Mouse (Mus musculus) c-Kit-negative CD71-positive TER-119-positive erythroid progenitor cells, embryonic 14.5 days (primary cell): ENCODE measurements around the gene Txnrd2.

Source experiments
- DNase-seq: peaks from one replicate; pipeline ENCODE4 v3.0.0-alpha.2; 2013; ENCODE audit warnings: low read depth, low spot score

The Txnrd2 gene

DNA sequence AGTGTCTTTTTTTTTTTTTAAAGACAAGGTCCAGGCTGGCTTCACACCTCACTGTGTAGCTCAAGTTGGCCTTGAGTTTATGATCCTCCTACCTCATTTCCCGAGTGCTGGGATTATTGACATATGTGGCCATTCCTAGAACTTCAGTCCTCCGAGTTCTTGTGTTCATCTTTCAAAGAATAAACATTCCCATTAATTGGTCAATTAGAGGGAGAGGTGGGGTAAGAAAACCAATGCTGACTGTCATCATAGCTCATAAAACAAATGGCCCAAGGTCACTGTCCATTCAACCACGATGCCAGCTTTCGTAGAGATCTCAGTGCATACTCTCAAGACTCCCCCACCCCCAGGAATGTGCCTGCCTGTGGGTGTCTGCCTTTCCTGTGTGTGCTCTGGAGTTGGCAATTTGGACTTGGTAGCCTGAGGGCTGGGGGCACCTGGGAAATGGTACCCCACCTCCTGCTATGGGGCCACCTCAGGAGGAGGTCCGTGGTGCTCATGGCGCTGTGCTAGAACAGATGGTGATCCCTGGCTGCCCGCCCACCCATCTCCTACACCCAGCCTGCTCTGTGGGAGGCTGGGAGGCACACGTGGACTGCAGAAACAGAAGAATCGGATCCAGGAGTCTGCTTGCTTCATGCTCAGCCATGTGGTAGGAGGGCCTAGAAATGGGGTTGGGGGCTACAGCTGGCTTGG lies 25.4 kb downstream of the Txnrd2 start:
- DNase-seq, result no peak

DNA sequence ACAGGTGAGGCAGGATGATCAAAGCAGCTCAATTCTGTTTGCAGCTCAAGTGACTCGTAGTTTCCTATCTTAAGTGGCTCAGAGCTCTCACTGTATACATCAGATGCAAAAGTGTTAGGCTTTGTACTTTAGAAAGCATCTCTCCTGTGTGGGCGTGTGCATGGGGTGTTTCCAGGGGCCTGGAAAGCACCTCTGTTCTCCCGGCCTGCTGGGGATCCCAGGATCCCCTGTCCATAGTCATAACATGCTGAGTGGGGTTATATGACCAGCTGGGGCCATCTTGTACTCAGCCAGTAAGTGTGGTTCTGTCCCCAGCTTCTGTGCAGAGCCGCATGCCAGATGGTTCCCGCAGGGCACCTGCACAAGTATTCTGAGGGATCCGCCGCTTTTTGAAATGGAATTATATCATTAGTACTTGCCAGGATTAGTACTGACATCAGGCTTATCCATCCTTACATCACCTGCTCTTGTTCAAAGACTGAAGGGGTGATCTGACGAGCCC lies 26.2 kb downstream of the Txnrd2 start:
- no peak for DNase-seq

DNA sequence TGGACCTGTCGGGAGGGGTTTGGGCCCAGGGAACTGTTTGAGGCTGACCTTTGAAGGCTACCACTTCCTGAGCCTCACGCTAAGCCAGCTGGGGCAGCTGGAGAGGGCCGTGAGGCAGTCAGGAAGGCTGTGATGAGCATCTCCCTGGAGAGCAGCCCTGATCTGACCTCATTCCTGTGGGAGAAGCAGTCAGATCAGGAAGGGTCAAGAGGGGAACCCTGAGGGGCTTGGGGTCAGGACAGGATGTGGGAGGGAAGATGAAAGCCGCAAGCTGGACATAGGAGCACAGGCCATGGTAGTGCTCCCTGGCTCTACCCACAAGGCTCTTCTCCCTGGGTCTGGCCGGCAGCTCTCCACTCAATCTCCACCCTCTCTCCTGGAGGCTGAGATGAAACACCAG lies 27.7 kb downstream of the Txnrd2 start:
- no peak for DNase-seq

DNA sequence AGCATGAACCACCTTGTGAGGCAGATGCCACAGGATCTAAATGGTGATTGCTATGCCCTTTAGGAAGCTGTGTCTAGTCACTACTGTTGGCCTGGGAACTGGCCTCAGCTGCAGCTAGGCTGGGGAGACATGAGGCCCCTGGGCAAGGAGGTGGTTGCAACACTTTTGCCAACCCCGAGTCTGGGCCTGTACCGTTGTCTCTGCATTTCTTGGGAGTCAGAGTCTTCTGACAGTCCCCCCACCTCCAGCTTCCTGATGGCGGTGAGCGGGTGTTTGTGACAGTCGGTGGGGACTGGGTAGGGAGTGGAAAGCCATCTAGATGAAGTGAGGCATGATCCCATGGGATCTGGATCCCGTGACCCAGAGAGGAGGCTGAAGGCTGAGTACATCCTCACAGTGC lies 29.2 kb downstream of the Txnrd2 start:
- no peak for DNase-seq

DNA sequence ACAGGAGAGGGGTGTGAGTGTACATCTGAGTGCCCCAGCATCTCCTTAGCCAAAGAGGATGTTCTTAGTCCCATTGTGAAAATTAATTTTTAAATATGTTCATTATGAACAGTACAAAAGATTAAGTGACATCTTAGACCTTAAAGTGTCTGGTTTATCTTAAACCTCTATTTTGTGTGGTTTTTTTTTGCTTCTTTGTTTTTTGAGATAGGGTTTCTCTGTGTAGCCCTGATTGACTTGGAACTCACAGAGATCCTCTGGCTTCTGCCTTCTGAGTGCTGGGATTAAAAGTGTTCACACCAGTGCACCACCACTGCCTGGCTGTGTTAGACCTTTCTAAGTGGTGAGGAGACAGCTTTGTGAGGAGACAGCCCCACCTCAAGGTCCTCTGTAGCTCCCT lies 32.5 kb downstream of the Txnrd2 start:
- no peak for DNase-seq

DNA sequence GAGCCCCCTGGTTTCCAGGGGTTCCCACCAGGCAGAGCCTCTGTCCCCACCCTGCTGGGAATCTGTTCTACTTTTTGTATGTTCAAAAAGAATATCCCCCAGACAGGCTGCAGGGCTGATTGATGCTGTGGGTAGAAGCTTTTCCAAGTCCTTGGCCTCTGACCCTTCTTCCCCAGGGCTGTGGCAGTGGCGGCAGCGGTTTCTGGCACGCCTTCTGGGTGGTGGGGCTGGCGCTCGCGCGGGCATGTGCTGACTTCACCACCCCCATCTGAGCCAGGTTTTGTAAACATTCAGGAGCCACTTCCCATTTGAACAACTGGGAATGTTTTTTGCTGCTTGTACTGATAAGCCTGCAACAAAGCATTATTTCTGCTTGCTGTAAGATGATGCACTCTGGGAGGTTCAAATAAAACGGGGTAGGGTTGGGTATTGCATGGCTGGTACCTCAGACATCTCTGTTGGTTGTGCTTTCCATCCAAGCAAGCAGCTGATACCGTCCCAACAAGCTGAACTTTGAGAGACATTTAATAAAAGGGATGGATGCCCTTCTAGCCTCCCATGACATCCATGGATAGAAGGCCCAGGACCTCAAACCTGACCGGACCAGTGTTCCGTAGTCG lies 33.3 kb downstream of the Txnrd2 start:
- no peak for DNase-seq

DNA sequence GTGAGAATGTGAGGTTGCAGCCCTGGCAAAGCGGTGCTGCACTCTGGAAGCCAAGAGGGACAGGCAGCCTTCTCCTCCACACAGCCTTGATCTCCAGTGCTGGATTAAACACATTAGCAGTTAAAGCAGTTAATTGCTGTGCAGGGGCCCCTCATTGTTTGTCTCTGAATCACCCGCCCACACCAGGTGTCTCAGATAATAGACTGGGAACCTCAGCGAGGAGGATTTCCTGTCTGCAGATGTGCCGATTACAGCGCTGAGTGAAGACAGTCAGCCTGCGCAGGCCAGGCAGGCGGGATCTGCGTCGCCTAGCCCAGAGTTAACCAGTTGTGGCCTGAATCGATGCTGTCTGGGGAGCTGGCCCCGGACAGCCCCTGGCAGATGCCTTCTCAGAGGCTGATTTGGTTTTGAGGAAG lies 33.8 kb downstream of the Txnrd2 start:
- DNase-seq, result no peak

DNA sequence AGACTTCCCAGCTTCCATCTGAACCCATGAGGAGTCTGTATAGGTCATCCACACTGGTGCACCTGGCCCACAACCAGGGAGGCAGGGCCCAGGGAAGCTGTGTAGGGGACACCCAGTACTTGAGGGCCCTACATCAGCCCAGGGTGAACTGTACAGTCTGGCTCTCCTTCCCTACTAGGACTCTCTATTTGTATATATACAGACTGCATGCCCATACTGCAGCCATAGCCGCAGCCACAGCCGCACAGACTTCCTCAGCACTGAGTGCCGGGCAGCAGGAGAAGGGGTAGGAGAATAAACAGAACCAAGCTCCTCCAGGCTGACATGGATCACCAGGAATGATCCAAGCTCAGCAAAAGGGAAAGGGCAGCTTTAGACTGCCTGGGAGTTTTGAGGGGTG lies 34.6 kb downstream of the Txnrd2 start:
- DNase-seq, result no peak

DNA sequence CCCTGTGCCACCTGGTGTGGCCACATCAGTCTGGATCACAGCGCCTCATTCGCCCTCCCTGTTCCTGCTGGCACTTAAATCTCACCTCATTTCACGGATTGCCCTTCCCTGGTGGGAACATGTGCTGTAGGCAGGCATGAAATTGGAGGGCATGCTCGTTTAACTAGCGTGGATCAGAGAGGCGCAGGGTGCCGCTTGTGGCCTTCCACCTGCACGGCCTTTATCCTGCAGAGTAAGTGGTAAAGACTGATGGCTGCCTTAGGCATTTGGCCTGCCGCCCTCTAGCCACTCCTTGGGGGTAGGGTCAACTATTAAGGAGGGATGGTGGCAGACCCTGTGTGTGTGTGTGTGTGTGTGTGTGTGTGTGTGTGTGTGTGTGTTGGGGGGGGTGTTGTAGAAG lies 35.8 kb downstream of the Txnrd2 start:
- DNase-seq, result no peak

DNA sequence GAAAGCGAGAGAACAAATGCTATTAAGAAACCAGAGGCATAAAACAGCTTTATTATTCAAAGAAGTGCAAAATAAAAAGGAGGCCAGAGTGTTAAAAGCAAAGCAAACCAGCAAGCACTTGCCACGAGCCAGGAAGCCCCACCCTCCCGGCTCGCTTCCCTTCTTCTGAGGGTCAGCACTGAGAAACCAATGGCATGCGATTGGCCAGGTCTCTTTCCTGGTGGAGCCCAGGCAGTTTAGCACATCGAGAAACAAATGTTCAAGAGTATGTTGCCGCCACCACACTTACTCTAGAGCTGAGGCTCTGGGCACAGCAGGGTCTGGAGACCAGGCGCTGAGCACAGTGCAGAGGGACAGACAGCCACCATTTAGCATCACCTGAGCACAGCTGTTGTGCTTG lies 36.4 kb downstream of the Txnrd2 start:
- DNase-seq, result no peak

DNA sequence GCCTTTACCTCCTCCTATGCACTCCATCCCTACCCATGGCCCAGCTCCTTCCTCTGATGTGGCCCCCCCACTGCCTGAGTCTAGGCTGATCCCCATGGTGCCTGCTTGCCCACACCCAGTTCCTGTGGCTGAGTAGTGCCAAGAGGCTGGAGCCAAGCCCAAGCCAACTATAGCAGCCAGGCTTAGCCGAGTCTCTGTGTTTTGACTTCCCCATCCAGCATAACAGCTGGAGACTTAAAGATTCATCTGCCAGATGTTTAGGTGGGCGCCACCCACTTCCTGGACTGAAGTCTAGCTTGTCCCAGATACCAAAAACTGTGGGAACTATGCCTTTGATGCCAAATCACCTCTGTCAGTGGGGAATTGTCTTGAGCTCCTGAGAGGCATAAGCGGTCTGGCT lies 38.1 kb downstream of the Txnrd2 start:
- no peak for DNase-seq

DNA sequence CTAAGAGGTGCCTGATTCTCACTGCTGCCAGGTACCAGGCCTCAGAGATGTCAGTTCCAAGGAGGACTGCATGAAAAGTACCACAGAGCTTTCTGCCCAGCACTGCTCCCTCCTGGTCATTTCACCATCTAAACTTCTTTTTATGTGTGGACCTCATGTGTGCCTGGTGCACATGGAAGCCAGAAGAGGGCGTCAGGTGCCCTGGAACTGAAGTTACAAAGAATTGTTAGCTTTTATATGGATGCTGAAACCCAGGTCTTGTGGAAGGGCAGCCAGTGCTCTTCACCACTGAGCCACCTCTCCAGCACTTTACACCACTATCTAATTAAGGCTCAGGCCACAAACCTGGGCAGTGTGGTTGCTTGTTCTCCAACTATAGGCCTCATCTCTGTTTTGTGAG lies 44.6 kb downstream of the Txnrd2 start:
- DNase-seq, result no peak

DNA sequence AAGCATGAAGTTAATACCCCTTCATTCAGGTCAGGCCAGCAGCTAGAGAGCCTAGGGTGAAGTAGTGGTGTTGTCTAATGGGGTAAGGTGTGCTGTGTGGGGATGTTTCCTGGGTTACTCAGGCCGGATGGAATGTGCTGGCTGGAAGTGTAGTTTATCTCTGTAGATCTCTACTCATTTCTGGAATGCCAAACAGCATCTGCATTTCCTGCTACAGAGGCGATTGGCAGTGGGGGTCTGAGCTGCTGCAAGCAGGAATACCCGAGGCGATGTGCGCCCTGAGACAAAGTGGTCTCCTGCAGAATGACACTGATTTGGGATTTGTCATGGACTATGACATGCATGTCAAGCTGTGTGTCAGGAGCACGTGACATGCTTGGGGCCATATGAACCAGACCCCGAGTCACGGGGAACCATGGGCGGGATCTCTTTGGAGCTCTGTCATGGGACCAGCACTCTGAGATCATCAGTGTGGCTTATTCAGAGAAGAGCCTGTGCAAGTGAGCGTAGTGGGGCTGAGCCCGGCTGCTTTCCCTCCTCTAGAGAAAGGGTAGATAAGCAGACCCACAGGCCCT lies 45.3 kb downstream of the Txnrd2 start:
- DNase-seq, result no peak

DNA sequence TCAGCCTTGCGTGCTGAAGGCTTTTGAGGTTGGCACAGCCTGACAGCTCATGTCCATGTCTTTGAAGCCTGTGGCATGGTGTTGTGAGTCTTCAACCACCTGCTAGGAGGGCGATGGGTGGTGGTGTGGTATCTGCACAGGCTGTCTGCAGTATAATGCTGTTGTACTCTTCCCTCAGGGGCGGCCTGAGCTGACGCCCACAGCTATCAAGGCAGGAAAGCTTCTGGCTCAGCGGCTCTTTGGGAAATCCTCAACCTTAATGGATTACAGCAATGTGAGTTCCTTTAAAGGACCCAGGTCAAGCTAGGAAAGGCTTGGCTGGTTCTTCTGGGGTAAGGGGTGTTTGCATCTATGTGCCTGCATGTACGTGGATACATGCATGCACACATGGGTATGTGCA lies 45.8 kb downstream of the Txnrd2 start:
- DNase-seq, result no peak

DNA sequence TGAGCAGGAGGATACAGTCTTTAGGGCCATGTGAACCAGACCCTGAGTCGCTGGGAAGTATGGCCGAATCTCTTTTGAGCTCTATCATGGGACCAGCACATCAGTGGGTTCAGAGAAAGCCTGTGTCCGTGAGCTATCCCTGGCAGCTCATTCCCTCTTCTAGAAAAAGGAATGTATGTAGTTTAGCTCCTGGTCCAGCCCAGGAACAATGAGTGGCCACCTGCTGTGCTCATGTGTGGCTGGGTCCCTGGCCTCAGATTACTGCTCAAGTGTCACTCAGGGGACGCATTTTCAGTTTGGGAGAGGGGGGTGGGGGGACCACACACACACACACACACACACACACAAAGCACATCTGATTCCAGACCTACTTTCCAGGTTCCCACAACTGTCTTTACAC lies 46.2 kb downstream of the Txnrd2 start:
- DNase-seq, result no peak

DNA sequence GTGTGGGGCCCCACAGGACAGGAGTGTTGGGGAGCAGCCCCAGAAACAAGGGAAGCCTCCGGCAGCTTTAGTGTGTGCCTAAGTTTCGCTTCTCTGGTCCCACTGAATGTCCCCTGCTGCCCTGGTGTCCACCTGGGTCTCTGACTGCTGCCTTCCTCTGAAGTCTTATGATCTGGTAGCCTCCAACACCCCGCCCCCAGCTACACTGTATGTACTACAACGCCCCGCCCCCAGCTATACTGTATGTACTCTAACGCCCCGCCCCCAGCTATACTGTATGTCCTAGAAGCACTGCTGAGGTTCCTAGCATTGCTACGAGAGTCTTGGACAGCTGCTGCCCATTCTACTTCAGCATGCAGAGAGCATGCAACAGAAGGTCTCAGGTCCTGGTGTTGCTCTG lies 46.8 kb downstream of the Txnrd2 start:
- DNase-seq, result no peak

DNA sequence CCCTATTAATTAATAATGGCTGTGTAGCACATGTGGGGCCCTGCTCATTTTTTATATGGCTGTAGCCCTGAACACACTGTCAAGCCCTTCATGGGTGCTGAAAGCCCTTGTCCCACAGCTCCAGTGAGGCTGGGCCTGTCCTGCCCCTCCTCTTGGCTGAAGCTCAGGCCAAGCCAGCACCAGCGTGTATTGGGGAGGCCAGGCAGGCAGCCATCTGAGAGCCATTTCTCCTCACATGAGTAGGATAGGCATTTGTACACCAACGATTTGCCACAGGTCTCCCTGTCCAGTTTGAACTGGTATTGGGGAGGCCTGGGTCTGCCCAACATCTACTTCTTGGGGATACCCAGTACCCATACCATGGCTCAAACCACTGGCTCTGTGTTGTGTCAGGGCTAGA lies 47.8 kb downstream of the Txnrd2 start:
- no peak for DNase-seq

DNA sequence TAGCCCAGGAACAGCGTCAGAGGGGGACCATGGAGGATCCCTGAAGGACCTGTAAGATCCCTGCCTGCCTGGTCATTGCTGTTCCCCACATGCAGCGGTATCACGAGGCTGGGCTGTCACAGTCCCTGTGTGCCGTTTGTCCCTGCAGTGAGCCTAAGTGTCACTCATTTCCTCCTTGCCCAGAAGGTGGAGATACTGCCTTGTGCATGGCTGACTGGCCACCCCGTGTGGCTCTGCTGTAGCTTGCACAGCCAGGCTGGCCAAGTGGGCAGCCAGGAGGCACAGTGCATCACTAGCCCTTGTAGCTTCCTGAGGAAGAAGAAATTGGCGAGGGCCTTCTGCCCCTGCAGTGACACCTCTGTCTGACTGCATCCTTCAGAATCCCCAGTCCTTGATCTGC lies 51.8 kb downstream of the Txnrd2 start:
- DNase-seq, result no peak

DNA sequence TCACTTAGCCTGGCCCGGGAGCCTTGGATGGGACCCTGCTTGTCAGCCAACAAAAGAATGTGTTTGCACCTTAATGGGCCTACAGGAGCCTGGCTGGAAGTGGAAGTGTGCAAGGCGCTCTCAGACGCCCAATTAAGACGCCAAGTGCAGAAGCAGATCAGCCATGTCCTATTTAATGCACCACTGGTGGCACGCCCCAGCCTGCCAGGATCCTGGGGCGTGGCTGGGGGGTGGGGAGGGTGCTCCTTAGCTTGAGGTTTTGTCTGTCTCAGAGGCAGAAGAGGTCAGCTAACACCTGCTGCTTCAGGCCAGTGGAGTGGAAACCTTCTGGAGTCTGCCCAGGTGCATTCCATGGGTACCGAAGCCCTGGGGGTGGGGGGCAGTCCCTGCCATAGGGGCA lies 53.5 kb downstream of the Txnrd2 start:
- DNase-seq, result no peak

DNA sequence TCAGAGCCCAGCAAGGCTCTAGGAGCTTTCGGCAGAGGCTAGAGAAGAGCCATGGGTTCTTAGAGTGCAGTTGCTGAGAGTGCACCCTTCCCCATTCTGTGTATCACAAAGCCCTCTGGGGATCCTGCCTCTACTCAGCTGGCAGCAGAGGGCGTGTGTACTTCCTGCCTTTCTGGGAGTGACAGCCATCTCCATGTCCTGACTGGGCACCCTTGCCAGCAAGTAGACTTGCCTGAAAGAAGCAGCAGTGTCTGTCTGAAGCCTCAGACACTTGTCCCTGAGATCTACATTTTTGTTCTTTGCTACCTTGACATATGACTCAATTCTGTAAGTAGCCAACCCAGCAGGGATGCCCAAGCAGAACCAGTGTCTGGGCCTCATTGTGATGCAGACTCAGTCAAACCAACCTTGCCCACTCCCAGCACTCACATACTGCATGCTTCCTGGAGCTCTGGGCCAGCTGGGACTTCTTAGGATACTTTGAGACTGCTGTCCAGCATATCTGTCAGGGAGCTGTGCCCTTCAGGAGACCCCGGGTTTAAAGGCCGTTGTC lies 54.8 kb downstream of the Txnrd2 start:
- DNase-seq, result no peak

DNA sequence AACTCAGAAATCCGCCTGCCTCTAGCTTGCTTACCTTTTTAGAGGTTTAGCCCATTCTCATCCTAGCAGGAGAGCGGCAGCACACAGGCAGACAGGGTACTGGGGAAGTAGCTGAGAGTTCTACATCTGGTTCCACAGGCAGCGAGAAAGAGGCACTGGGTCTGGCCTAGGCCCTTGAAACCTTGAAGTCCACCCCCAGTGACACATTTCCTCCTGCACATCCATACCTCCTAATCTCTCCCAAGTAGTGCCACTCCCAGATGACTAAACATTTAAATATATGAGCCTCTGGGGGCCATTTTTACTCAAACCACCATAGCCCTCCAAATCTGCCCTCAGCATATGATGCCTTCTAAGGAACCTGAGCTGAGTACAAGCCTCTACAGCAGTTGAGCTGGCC lies 56.2 kb downstream of the Txnrd2 start:
- no peak for DNase-seq

DNA sequence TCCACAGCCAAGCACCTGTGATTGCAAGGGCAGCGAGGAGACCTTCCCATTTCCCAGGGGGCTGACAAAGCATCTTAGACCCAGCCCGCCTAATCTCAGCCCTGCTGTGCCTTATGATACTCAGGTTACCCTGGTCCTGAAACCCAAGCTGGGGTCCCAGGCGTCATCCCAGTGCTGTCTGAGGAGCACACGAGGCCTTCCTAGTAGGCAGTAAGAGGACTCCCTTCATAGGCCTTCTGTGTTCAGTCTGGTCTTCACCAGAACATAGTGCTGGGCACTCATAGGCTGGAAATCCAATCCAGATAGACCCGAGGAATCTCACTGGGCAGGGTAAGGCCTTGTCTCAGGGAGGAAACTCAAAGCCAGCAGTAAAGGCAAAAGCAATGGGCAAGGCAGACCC lies 57.7 kb downstream of the Txnrd2 start:
- DNase-seq, result no peak

DNA sequence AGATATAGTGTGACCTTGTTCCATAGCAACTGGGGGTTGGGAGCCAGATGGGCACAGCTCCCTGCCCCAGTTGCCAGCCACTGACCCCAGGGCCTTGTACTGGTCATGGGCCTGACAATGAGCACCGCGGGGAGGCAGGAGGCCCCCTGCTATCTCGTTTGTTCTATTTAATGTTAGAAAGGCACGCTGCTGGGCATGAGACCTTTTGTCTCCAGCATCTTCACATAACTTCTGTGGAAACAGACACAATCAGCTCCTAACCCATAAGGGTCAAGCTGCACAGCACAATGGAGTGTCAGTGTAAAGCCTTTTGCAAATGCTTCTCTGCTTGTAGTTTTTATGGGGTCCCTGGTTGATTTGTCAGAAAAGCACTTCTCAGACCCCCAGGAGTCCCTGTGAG lies 58.2 kb downstream of the Txnrd2 start:
- DNase-seq, result no peak
